In genomic region chr4:117977841-117978240, GRCm38 (mm10) we compare ENCODE assay signal across 21 mouse cellular contexts. TPM values are rescaled to one million over a fixed set of nuclear protein-coding genes. Genes with fewer than 3 reads are reported as not detected.
DNase-seq lines count a peak whose midpoint lies in the region; ATAC-seq lines count a peak whose summit lies in the region.
"Had no signal": no experiment of that assay in that cellular context is flagged by ENCODE, and none has a peak within 500 bp of the region (broad histone marks: within the 10 kb centered on the region; RNA-seq: fewer than 3 reads in every experiment).

No protein-coding gene starts in this region.

- H3K9ac ChIP-seq in heart, embryonic 11.5 days (ENCODE audit: low read depth, low read length), result no peak overlapping the region
- no peak overlapping the region for H3K9ac ChIP-seq in heart, embryonic 15.5 days
- H3K9ac ChIP-seq in liver, embryonic 16.5 days (ENCODE audit: low read depth, low read length), result no peak overlapping the region
- H3K9ac ChIP-seq in liver, embryonic 12.5 days, result no peak overlapping the region
- H3K9ac ChIP-seq: forebrain, embryonic 13.5 days; hindbrain, embryonic 14.5 days; intestine, embryonic 15.5 days had no signal

- peak overlapping the region; percentile 16; the same call in 1 of the 2 replicates for H3K27ac ChIP-seq in heart, embryonic 11.5 days (ENCODE audit: low read depth, low read length)
- H3K27ac ChIP-seq in heart, embryonic 15.5 days, result peak overlapping the region; percentile 51
- H3K27ac ChIP-seq in liver, embryonic 16.5 days (ENCODE audit: low read length), result no peak overlapping the region
- H3K27ac ChIP-seq in liver, embryonic 12.5 days, result no peak overlapping the region
- H3K27ac ChIP-seq: embryonic facial prominence, embryonic 10.5 days; forebrain, embryonic 13.5 days; hindbrain, embryonic 14.5 days; intestine, embryonic 15.5 days had no signal

- no peaks in the 10 kb centered on the region for H3K27me3 ChIP-seq in heart, embryonic 11.5 days (ENCODE audit: control insufficient read depth, insufficient read depth, low read length)
- no peaks in the 10 kb centered on the region for H3K27me3 ChIP-seq in heart, embryonic 15.5 days
- no peaks in the 10 kb centered on the region for H3K27me3 ChIP-seq in liver, embryonic 16.5 days (ENCODE audit: control insufficient read depth, insufficient read depth, low read depth, low read length)
- peaks cover 3% of the 10 kb centered on the region; the same call in 1 of the 2 replicates for H3K27me3 ChIP-seq in liver, embryonic 12.5 days (replicated peaks)
- H3K27me3 ChIP-seq: forebrain, embryonic 13.5 days; intestine, embryonic 15.5 days had no signal

- H3K4me1 ChIP-seq in heart, embryonic 11.5 days (ENCODE audit: control insufficient read depth, insufficient read depth, low read length), result peaks cover 26% of the 10 kb centered on the region
- peaks cover 49% of the 10 kb centered on the region for H3K4me1 ChIP-seq in heart, embryonic 15.5 days (replicated peaks)
- H3K4me1 ChIP-seq in liver, embryonic 16.5 days (ENCODE audit: control insufficient read depth, low read depth, low read length), result no peaks in the 10 kb centered on the region; the same call in 1 of the 2 replicates
- H3K4me1 ChIP-seq in liver, embryonic 12.5 days, result peaks cover 4% of the 10 kb centered on the region; the same call in 1 of the 2 replicates
- H3K4me1 ChIP-seq: forebrain, embryonic 13.5 days had no signal

- H3K4me2 ChIP-seq in heart, embryonic 11.5 days, result peak overlapping the region; percentile 17; the same call in 1 of the 2 replicates
- peak overlapping the region; percentile 17; the same call in 1 of the 2 replicates for H3K4me2 ChIP-seq in heart, embryonic 15.5 days
- H3K4me2 ChIP-seq in liver, embryonic 16.5 days (ENCODE audit: low read depth, low read length), result no peak overlapping the region
- no peak overlapping the region for H3K4me2 ChIP-seq in liver, embryonic 12.5 days
- H3K4me2 ChIP-seq: forebrain, embryonic 13.5 days; hindbrain, embryonic 14.5 days; intestine, embryonic 15.5 days had no signal

- DNase-seq in heart, postnatal 10 days, result no peak
- DNase-seq in heart, postnatal 25 days (ENCODE audit: low spot score), result no peak
- no peak for DNase-seq in cerebellum, adult 9-10 months
- DNase-seq: adrenal gland, adult 2 months; adrenal gland, postnatal 25 days; cerebellum, adult 18-20 months; cerebellum, postnatal 10 days; gastrocnemius, adult 2 months; gastrocnemius, postnatal 25 days; kidney, adult 18-20 months had no signal

- no peaks in the 10 kb centered on the region for H3K36me3 ChIP-seq in heart, embryonic 11.5 days (ENCODE audit: control insufficient read depth, insufficient read depth, low read length)
- H3K36me3 ChIP-seq in heart, embryonic 15.5 days, result no peaks in the 10 kb centered on the region
- no peaks in the 10 kb centered on the region for H3K36me3 ChIP-seq in liver, embryonic 16.5 days (ENCODE audit: control insufficient read depth, insufficient read depth)
- no peaks in the 10 kb centered on the region for H3K36me3 ChIP-seq in liver, embryonic 12.5 days
- H3K36me3 ChIP-seq: embryonic facial prominence, embryonic 10.5 days; hindbrain, embryonic 10.5 days; intestine, embryonic 15.5 days had no signal

- intact Hi-C loops in heart, postnatal 10 days (cut with DNase I), result no loop called here
- intact Hi-C loops in heart, postnatal 25 days (cut with DNase I), result no loop called here

- 79% methylated on average over 11 of the region's 11 CpGs for WGBS in heart, embryonic 11.5 days (ENCODE audit: insufficient replicate concordance)
- WGBS in heart, embryonic 15.5 days, result 83% methylated on average over 11 of the region's 11 CpGs
- WGBS in liver, embryonic 16.5 days (ENCODE audit: insufficient replicate concordance), result 78% methylated on average over 11 of the region's 11 CpGs
- WGBS in liver, embryonic 12.5 days (ENCODE audit: insufficient replicate concordance), result 79% methylated on average over 11 of the region's 11 CpGs

- no peak for ATAC-seq in heart, embryonic 11.5 days (replicated peaks; ENCODE audit: insufficient number of reproducible peaks, low FRiP score, low TSS enrichment)
- ATAC-seq in heart, embryonic 15.5 days (replicated peaks; ENCODE audit: insufficient number of reproducible peaks, insufficient read depth, low FRiP score, low read depth), result no peak
- 0 out of 2 replicates have a peak, but pooled peaks have one; percentile 11 for ATAC-seq in liver, embryonic 16.5 days (ENCODE audit: low read depth)
- ATAC-seq in liver, embryonic 12.5 days, result no peak
- 0 out of 2 replicates have a peak, but pooled peaks have one; percentile 14 for ATAC-seq in monocyte, adult 5-6 weeks (replicated peaks; ENCODE audit: insufficient number of reproducible peaks, low FRiP score, low TSS enrichment, poor library complexity, severe bottlenecking)
- ATAC-seq: forebrain, embryonic 13.5 days; intestine, embryonic 15.5 days had no signal

- H3K4me3 ChIP-seq in heart, embryonic 11.5 days (ENCODE audit: low read depth, low read length), result no peak overlapping the region
- H3K4me3 ChIP-seq in heart, embryonic 15.5 days, result no peak overlapping the region
- H3K4me3 ChIP-seq in liver, embryonic 16.5 days (ENCODE audit: low read depth, low read length), result no peak overlapping the region
- no peak overlapping the region for H3K4me3 ChIP-seq in liver, embryonic 12.5 days
- H3K4me3 ChIP-seq: embryonic facial prominence, embryonic 10.5 days; forebrain, embryonic 13.5 days; gastrocnemius, adult 2 months; hindbrain, embryonic 10.5 days; intestine, embryonic 15.5 days had no signal

- no peaks in the 10 kb centered on the region for H3K9me3 ChIP-seq in heart, embryonic 11.5 days (replicated peaks; ENCODE audit: control insufficient read depth, low read length)
- no peaks in the 10 kb centered on the region for H3K9me3 ChIP-seq in heart, embryonic 15.5 days (replicated peaks)
- H3K9me3 ChIP-seq in liver, embryonic 16.5 days (replicated peaks; ENCODE audit: control insufficient read depth, low read length), result no peaks in the 10 kb centered on the region
- no peaks in the 10 kb centered on the region for H3K9me3 ChIP-seq in liver, embryonic 12.5 days (replicated peaks)
- H3K9me3 ChIP-seq: embryonic facial prominence, embryonic 10.5 days; forebrain, embryonic 13.5 days; hindbrain, embryonic 10.5 days; intestine, embryonic 15.5 days had no signal

RNA-seq across cellular contexts. Expression of gene Artn, which starts 48.3 kb away (rescaled TPM):
- polyA plus RNA-seq in heart, embryonic 11.5 days (2014; fragmentation: Nextera tagmentation; extraction: Ambion mirVana), result 0.50 and 0.80 TPM in 2 replicates
- under 1 TPM; 0.22 to 0.43 TPM for total RNA-seq in heart, postnatal 10 days (2021)
- polyA plus RNA-seq in heart, embryonic 15.5 days (2015; fragmentation: Nextera tagmentation; extraction: Ambion mirVana), result 0.65 and 1.2 TPM in 2 replicates
- under 1 TPM; 0.11 to 0.21 TPM for total RNA-seq in heart, postnatal 25 days (2021)
- 2.2 and 2.3 TPM in 2 replicates for polyA plus RNA-seq in liver, embryonic 16.5 days (2015; fragmentation: Nextera tagmentation; extraction: Ambion mirVana)
- 2.8 and 3.2 TPM in 2 replicates for polyA plus RNA-seq in liver, embryonic 12.5 days (2016; fragmentation: Nextera tagmentation; extraction: Ambion mirVana)
- total RNA-seq in monocyte, adult 5-6 weeks (2017), result not detected in 3 replicates
- total RNA-seq: granulocyte monocyte progenitor cell, adult 5-6 weeks had no signal

Comparison
In these comparisons a context has a peak if more than half of its experiments do, and no peak if none do; other contexts are left out.
1. ATAC-seq: peak in liver, embryonic 16.5 days (single experiment) and monocyte, adult 5-6 weeks (single experiment); none in heart, embryonic 11.5 days (single experiment), heart, embryonic 15.5 days (single experiment) and liver, embryonic 12.5 days (single experiment).
2. H3K27ac ChIP-seq: peak in heart, embryonic 11.5 days (single experiment) and heart, embryonic 15.5 days (single experiment); none in liver, embryonic 16.5 days (single experiment) and liver, embryonic 12.5 days (single experiment).
3. H3K4me2 ChIP-seq: peak in heart, embryonic 11.5 days (single experiment) and heart, embryonic 15.5 days (single experiment); none in liver, embryonic 16.5 days (single experiment) and liver, embryonic 12.5 days (single experiment).